Mouse (Mus musculus) layer of hippocampus, adult 2 months (tissue): ENCODE measurements around the gene 6030452D12Rik. TPM values are rescaled to one million over a fixed set of nuclear protein-coding genes. Genes with fewer than 3 reads are reported as not detected.
A peak's percentile ranks its signal among the peaks of the same experiment; 100 is the strongest.

Experiments used
- DNase-seq, 2 experiments: peaks; one replicate each; pipeline ENCODE4 v3.0.0; 2022; ENCODE audit warnings: low spot score in 2 of 2
- H3K27ac ChIP-seq: fragments of 200-600 bp; 2 replicates; pipeline ENCODE4 v1.8.1; 2022
- H3K4me3 ChIP-seq: fragments of 200-600 bp; 2 replicates; pipeline ENCODE4 v1.8.1; 2022; ENCODE audit warnings: mild to moderate bottlenecking
- CTCF ChIP-seq: fragments of 200-600 bp; conservative IDR thresholded peaks from 2 replicates; pipeline ENCODE4 v1.8.1; 2022; ENCODE audit warnings: antibody characterized with exemption, mild to moderate bottlenecking, moderate library complexity
- total RNA-seq, 2 experiments: library from RNA; stranded (reverse); gene quantifications; 2 replicates each; pipeline ENCODE4 v1.2.3; 2021

6030452D12Rik gene
- total RNA-seq, 2 experiments from 2014 or later = not detected

- peak; percentile 63 for TF ChIP-seq CTCF
- H3K27ac ChIP-seq = no peak overlapping the region
- H3K4me3 ChIP-seq = no peak overlapping the region
- no peak for DNase-seq
Measured at GRCm38 (mm10) chr8:106527241-106528036, 27.1 kb downstream of the 6030452D12Rik start.

DNA sequence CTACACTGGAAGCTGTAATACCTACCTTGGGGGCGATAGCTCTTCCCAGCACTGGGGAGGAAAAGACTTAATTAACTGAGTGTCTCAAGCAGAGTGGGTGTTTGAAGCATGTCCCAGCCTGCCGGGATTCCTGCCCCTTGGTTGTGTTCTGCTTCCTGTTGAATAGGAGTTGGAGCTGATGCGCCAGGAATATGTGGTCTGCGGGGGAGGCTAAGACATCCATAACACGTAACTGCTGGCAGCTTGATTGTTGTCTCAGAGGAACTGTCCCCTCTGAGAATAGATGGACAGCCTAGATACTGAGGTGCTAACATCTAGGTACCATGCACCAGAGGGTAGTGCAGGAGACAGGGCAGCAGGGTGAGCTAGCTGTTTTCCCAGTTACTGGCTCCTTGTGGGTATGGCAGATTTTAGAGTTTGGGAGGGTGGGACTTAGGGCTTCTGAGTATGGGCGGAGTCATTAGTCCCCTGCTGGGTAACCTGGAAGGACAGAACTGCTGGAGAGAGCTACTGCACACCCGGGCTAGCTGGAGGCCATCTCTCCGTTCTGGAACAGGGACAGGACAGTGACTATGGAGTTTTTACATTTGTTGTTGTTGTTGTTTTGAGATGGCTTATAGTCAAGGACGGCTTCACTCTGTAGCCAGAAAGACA is 28.4 kb downstream of the 6030452D12Rik start:
- no peak for TF ChIP-seq CTCF
- DNase-seq = no peak

GRCm38 (mm10) chr8:106529885-106530482 is 29.7 kb downstream of the 6030452D12Rik start:
- DNase-seq = no peak
- Histone ChIP-seq H3K27ac (no peak overlapping the region), H3K4me3 (no peak overlapping the region)
- no peak for TF ChIP-seq CTCF

More for the DNA sequence above, 28.4 kb downstream of the 6030452D12Rik start:
- no peak overlapping the region for H3K4me3 ChIP-seq
- no peak overlapping the region for H3K27ac ChIP-seq

- TF ChIP-seq CTCF = peak; percentile 67
- Histone ChIP-seq H3K4me3 (no peak overlapping the region), H3K27ac (no peak overlapping the region)
- no peak for DNase-seq
Measured at GRCm38 (mm10) chr8:106530566-106530965, 30.2 kb downstream of the 6030452D12Rik start.

DNA sequence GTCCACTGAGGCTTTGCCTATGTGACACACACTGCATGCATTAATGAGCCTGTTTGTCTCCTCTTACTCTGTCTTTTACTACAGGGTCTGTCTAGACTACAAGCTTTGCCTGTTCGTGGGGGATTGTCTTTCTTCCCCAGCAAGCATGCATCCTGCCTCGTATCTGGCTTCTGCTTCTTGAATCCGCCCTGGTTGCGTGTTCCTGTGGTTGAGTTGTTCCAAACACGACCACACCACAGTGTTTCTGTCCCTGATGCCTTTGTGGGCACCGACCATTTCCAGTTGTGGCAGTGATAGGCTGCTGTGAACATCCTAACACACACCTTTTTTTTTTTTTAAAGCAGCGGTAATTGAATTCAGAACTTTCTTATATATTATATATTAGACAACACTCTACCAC is 33.4 kb downstream of the 6030452D12Rik start:
- TF ChIP-seq CTCF = no peak

DNA sequence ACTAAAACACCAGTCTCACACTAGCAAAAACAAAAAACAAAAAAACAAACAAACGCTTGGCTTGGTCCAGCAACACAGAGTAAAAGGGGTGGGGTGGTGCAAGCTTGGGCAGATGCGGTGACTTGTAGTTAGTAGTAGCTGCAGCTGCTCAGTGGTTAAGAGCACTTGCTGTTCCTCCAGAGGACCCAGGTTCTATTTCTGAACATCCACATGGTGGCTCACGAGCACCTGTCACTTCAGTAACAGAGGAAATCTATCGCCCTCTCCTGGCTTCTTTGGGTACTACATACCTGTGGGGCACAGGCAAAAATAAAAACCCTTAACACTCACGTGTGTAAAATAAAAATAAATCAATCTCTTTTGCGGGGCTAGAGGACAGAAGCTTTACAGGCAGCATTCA is 34.1 kb downstream of the 6030452D12Rik start:
- peak; percentile 15 to 55 for DNase-seq
- H3K4me3 ChIP-seq = no peak overlapping the region
- peak; percentile 85 for TF ChIP-seq CTCF
- H3K27ac ChIP-seq = no peak overlapping the region

More for the DNA sequence above, 33.4 kb downstream of the 6030452D12Rik start:
- Histone ChIP-seq H3K4me3 (no peak overlapping the region), H3K27ac (no peak overlapping the region)
- no peak for DNase-seq

- H3K4me3 ChIP-seq = no peak overlapping the region
- H3K27ac ChIP-seq = no peak overlapping the region
- peak; percentile 60 for TF ChIP-seq CTCF
- DNase-seq = no peak
Measured at GRCm38 (mm10) chr8:106535448-106535847, 35.1 kb downstream of the 6030452D12Rik start.

DNA sequence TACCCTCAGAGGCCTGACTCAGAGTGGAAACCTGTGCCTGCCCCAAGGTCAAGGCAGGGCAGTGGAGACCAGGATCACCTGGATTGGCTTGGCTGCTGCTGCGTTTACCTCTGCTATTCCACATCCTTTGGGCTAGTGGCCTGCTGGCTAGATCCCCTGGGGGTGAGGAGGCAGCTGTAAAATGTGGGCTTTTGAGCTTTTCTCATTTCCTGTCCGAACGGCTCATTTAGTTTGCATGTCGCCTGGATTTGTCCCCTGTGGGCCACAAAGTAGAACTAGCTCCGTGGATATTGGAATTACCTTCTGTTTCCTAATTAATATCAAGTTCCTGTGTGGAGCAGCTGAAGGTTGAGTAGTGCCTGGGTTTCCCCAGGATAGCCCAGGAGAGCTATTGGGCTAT is 38.9 kb downstream of the 6030452D12Rik start:
- no peak overlapping the region for H3K27ac ChIP-seq
- H3K4me3 ChIP-seq = no peak overlapping the region
- no peak for TF ChIP-seq CTCF
- no peak for DNase-seq

DNA sequence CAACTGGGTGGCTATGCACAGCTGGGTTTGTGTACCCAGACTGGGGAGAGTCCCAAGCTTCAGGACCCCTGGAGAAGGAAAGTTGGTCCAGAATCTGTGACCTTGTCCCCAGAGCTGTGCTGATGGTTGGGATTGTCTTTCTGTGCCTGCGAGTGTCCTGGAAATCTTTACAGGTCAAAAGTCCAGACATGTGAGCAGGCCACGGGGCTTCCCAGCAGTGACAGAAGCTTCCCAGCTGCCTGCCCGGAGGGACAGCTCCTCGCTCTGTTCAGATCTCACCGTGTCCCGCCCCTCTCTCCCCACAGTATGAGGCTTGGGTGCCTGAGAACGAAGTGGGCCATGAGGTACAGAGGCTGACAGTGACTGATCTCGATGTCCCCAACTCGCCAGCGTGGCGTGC is 40.7 kb downstream of the 6030452D12Rik start:
- no peak overlapping the region for H3K4me3 ChIP-seq
- no peak for TF ChIP-seq CTCF
- no peak for DNase-seq
- H3K27ac ChIP-seq = no peak overlapping the region

GRCm38 (mm10) chr8:106543043-106543442 is 42.7 kb downstream of the 6030452D12Rik start:
- TF ChIP-seq CTCF = no peak
- H3K27ac ChIP-seq = no peak overlapping the region

DNA sequence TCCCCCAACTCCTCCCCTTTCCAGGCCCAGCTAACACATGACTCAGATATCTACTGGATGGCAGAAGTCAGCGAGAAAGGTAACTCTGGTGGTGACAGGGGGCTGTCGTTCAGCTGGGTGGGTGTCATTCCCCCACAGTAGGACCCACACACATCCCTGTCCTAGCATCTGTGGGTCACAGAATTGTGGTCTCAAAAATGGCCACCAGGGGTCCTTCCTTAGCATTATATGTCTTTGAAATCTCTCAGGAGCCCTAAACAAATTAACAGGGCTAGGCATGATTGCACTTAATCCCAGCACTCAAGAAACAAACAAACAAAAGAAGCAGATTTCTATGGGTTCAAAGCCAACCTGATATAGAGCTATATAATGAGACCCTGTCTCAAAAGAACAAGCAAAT is 44.8 kb downstream of the 6030452D12Rik start:
- H3K27ac ChIP-seq = no peak overlapping the region
- no peak for DNase-seq
- H3K4me3 ChIP-seq = no peak overlapping the region
- TF ChIP-seq CTCF = peak; percentile 57

More at GRCm38 (mm10) chr8:106543043-106543442, 42.7 kb downstream of the 6030452D12Rik start:
- DNase-seq = no peak
- H3K4me3 ChIP-seq = no peak overlapping the region

DNA sequence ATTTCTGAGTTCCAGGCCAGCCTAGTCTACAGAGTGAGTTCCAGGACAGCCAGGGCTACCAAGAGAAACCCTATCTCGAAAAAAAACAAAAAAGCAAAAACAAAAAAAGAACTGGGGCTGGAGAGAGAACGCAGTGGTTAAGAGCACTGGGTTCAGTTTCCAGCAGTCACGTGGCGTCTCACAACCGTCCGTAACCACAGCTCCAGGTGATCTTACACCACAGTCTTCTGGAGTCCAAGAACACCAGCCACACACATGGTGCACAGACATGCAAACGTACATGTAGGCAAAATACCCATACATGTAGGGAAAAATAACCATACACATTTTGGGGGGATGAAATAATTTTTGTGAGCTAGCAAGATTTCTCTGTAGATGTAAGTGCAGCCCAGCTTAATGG is 46.4 kb downstream of the 6030452D12Rik start:
- DNase-seq = no peak
- H3K4me3 ChIP-seq = no peak overlapping the region
- no peak overlapping the region for H3K27ac ChIP-seq
- TF ChIP-seq CTCF = no peak

GRCm38 (mm10) chr8:106548366-106548936 is 48.1 kb downstream of the 6030452D12Rik start:
- H3K4me3 ChIP-seq = no peak overlapping the region
- TF ChIP-seq CTCF = no peak

More at GRCm38 (mm10) chr8:106548366-106548936, 48.1 kb downstream of the 6030452D12Rik start:
- H3K27ac ChIP-seq = no peak overlapping the region
- DNase-seq = no peak
